Mouse (Mus musculus): ENCODE measurements around the gene Entpd3. TPM values are rescaled to one million over a fixed set of nuclear protein-coding genes. Genes with fewer than 3 reads are reported as not detected.

Entpd3 gene
- polyA plus RNA-seq, 1 experiment from 2014 or later = 2.4 TPM

- peak; percentile 77 for ATAC-seq (ENCODE audit: insufficient number of reproducible peaks, insufficient read depth, low FRiP score, low TSS enrichment)
- peak overlapping the region; percentile 71 for H3K4me2 ChIP-seq (replicated peaks)
- 13% methylated on average over 28 of the region's 28 CpGs for WGBS
Observed at GRCm38 (mm10) chr9:120582619-120583308, 43.1 kb downstream of the Entpd3 start.

GRCm38 (mm10) chr9:120583314-120583713 is 43.7 kb downstream of the Entpd3 start:
- no peak for ATAC-seq (ENCODE audit: insufficient number of reproducible peaks, insufficient read depth, low FRiP score, low TSS enrichment)
- Histone ChIP-seq H3K4me3 (no peak overlapping the region), H3K9me3 (no peaks in the 10 kb centered on the region), H3K4me2 (replicated peaks) (peak overlapping the region; percentile 71), H3K4me1 (peaks cover 15% of the 10 kb centered on the region), H3K27ac (no peak overlapping the region), H3K36me3 (no peaks in the 10 kb centered on the region), H3K27me3 (no peaks in the 10 kb centered on the region), H3K9ac (no peak overlapping the region)
- 81% methylated on average over 3 of the region's 3 CpGs for WGBS

More at GRCm38 (mm10) chr9:120582619-120583308, 43.1 kb downstream of the Entpd3 start:
- Histone ChIP-seq H3K36me3 (no peaks in the 10 kb centered on the region), H3K27ac (peak overlapping the region; percentile 80), H3K27me3 (no peaks in the 10 kb centered on the region), H3K4me3 (peak overlapping the region; percentile 31), H3K9me3 (no peaks in the 10 kb centered on the region), H3K9ac (peak overlapping the region; percentile 36; the same call in 1 of the 2 replicates), H3K4me1 (peaks cover 20% of the 10 kb centered on the region)

- Histone ChIP-seq H3K4me2 (replicated peaks) (no peak overlapping the region), H3K9ac (no peak overlapping the region), H3K4me3 (no peak overlapping the region), H3K36me3 (no peaks in the 10 kb centered on the region), H3K27me3 (no peaks in the 10 kb centered on the region), H3K9me3 (no peaks in the 10 kb centered on the region), H3K27ac (no peak overlapping the region), H3K4me1 (peaks cover 15% of the 10 kb centered on the region)
- ATAC-seq (ENCODE audit: insufficient number of reproducible peaks, insufficient read depth, low FRiP score, low TSS enrichment) = no peak
- WGBS = 9% methylated on average over 3 of the region's 3 CpGs
Observed at GRCm38 (mm10) chr9:120586546-120586945, 46.9 kb downstream of the Entpd3 start.

- Histone ChIP-seq H3K36me3 (no peaks in the 10 kb centered on the region), H3K27me3 (no peaks in the 10 kb centered on the region), H3K27ac (no peak overlapping the region), H3K9ac (no peak overlapping the region), H3K9me3 (no peaks in the 10 kb centered on the region), H3K4me1 (no peaks in the 10 kb centered on the region), H3K4me3 (no peak overlapping the region), H3K4me2 (replicated peaks) (no peak overlapping the region)
- no peak for ATAC-seq (ENCODE audit: insufficient number of reproducible peaks, insufficient read depth, low FRiP score, low TSS enrichment)
- 4% methylated on average over 9 of the region's 9 CpGs for WGBS
Observed at GRCm38 (mm10) chr9:120591490-120591889, 51.9 kb downstream of the Entpd3 start.

- Histone ChIP-seq H3K27ac (no peak overlapping the region), H3K9me3 (no peaks in the 10 kb centered on the region), H3K4me3 (no peak overlapping the region), H3K36me3 (no peaks in the 10 kb centered on the region), H3K4me1 (no peaks in the 10 kb centered on the region), H3K27me3 (no peaks in the 10 kb centered on the region), H3K9ac (no peak overlapping the region), H3K4me2 (replicated peaks) (no peak overlapping the region)
- no peak for ATAC-seq (ENCODE audit: insufficient number of reproducible peaks, insufficient read depth, low FRiP score, low TSS enrichment)
- WGBS = 54% methylated on average over 9 of the region's 9 CpGs
Observed at GRCm38 (mm10) chr9:120593383-120594101, 53.9 kb downstream of the Entpd3 start.

GRCm38 (mm10) chr9:120594839-120595238 is 55.2 kb downstream of the Entpd3 start:
- Histone ChIP-seq H3K27ac (no peak overlapping the region), H3K9ac (no peak overlapping the region), H3K9me3 (no peaks in the 10 kb centered on the region), H3K27me3 (no peaks in the 10 kb centered on the region), H3K4me2 (replicated peaks) (no peak overlapping the region), H3K36me3 (no peaks in the 10 kb centered on the region), H3K4me3 (no peak overlapping the region), H3K4me1 (no peaks in the 10 kb centered on the region)
- whole genome bisulfite sequencing = 64% methylated on average over 6 of the region's 6 CpGs
- ATAC-seq (ENCODE audit: insufficient number of reproducible peaks, insufficient read depth, low FRiP score, low TSS enrichment) = no peak

- no peaks in the 10 kb centered on the region for H3K4me1 ChIP-seq
Observed at GRCm38 (mm10) chr9:120595306-120595705, 55.7 kb downstream of the Entpd3 start.

GRCm38 (mm10) chr9:120601488-120602171 is 62.0 kb downstream of the Entpd3 start:
- no peaks in the 10 kb centered on the region for H3K36me3 ChIP-seq
- no peaks in the 10 kb centered on the region for H3K27me3 ChIP-seq
- no peaks in the 10 kb centered on the region for H3K9me3 ChIP-seq
- H3K4me1 ChIP-seq = peaks cover 26% of the 10 kb centered on the region
- WGBS = 17% methylated on average over 17 of the region's 17 CpGs
- peak; percentile 8; the same call in 1 of the 2 replicates for ATAC-seq (ENCODE audit: insufficient number of reproducible peaks, insufficient read depth, low FRiP score, low TSS enrichment)
- H3K27ac ChIP-seq = no peak overlapping the region
- H3K9ac ChIP-seq = no peak overlapping the region
- H3K4me2 ChIP-seq (replicated peaks) = 0 out of 2 replicates have a peak overlapping the region, but pooled peaks have one; percentile 46
- H3K4me3 ChIP-seq = no peak overlapping the region

More at GRCm38 (mm10) chr9:120595306-120595705, 55.7 kb downstream of the Entpd3 start:
- ATAC-seq (ENCODE audit: insufficient number of reproducible peaks, insufficient read depth, low FRiP score, low TSS enrichment) = no peak
- no peak overlapping the region for H3K9ac ChIP-seq
- 78% methylated on average over 4 of the region's 4 CpGs for WGBS
- H3K27ac ChIP-seq = no peak overlapping the region
- H3K27me3 ChIP-seq = no peaks in the 10 kb centered on the region
- no peaks in the 10 kb centered on the region for H3K36me3 ChIP-seq
- no peak overlapping the region for H3K4me2 ChIP-seq (replicated peaks)
- H3K4me3 ChIP-seq = no peak overlapping the region
- H3K9me3 ChIP-seq = no peaks in the 10 kb centered on the region

- no peak overlapping the region for H3K9ac ChIP-seq
- no peak overlapping the region for H3K4me3 ChIP-seq
- peak overlapping the region; percentile 46 for H3K4me2 ChIP-seq (replicated peaks)
- no peaks in the 10 kb centered on the region for H3K27me3 ChIP-seq
- peak overlapping the region; percentile 86 for H3K27ac ChIP-seq
- H3K9me3 ChIP-seq = peaks cover 1% of the 10 kb centered on the region; the same call in 1 of the 2 replicates
- peaks cover 26% of the 10 kb centered on the region for H3K4me1 ChIP-seq
- no peaks in the 10 kb centered on the region for H3K36me3 ChIP-seq
- ATAC-seq (ENCODE audit: insufficient number of reproducible peaks, insufficient read depth, low FRiP score, low TSS enrichment) = peak; percentile 68
- WGBS = 46% methylated on average over 17 of the region's 17 CpGs
Observed at GRCm38 (mm10) chr9:120602172-120602838, 62.7 kb downstream of the Entpd3 start.

- H3K27me3 ChIP-seq = no peaks in the 10 kb centered on the region
- H3K4me3 ChIP-seq = 0 out of 2 replicates have a peak overlapping the region, but pooled peaks have one; percentile 19
- H3K27ac ChIP-seq = peak overlapping the region; percentile 86
- 0 out of 2 replicates have a peak, but pooled peaks cover 4% of the 10 kb centered on the region for H3K36me3 ChIP-seq
- peak overlapping the region; percentile 33; the same call in 1 of the 2 replicates for H3K9ac ChIP-seq
- peak; percentile 76 for ATAC-seq (ENCODE audit: insufficient number of reproducible peaks, insufficient read depth, low FRiP score, low TSS enrichment)
- peaks cover 26% of the 10 kb centered on the region for H3K4me1 ChIP-seq
- WGBS = 2% methylated on average over 23 of the region's 23 CpGs
- peaks cover 8% of the 10 kb centered on the region; the same call in 1 of the 2 replicates for H3K9me3 ChIP-seq
- peak overlapping the region; percentile 46 for H3K4me2 ChIP-seq (replicated peaks)
Observed at GRCm38 (mm10) chr9:120602839-120603511, 63.4 kb downstream of the Entpd3 start.
